Mouse (Mus musculus): ENCODE data around the gene Padi1.
A peak's percentile ranks its signal among the peaks of the same experiment; 100 is the strongest.

Padi1 gene

GRCm38 (mm10) chr4:140815996-140816917 lies 29.3 kb downstream of the Padi1 start:
- no peak for DNase-seq (ENCODE audit: low read depth)

- DNase-seq (ENCODE audit: low read depth) = no peak
These were observed 30.1 kb downstream of the Padi1 start for GRCm38 (mm10) chr4:140815496-140815895.

- DNase-seq (ENCODE audit: low read depth) = no peak
These were observed 31.0 kb downstream of the Padi1 start for GRCm38 (mm10) chr4:140814241-140815225.

- DNase-seq (ENCODE audit: low read depth) = no peak
These were observed 32.0 kb downstream of the Padi1 start for GRCm38 (mm10) chr4:140813358-140814185.

- no peak for DNase-seq (ENCODE audit: low read depth)
These were observed 33.0 kb downstream of the Padi1 start for GRCm38 (mm10) chr4:140812609-140813008.

GRCm38 (mm10) chr4:140812191-140812590 lies 33.4 kb downstream of the Padi1 start:
- DNase-seq (ENCODE audit: low read depth) = no peak

GRCm38 (mm10) chr4:140810458-140811260 lies 34.9 kb downstream of the Padi1 start, which contains the start of gene Padi3:
Padi3 (minus strand) TSS chr4:140810648.
- DNase-seq (ENCODE audit: low read depth) = no peak

GRCm38 (mm10) chr4:140809118-140809517 lies 36.5 kb downstream of the Padi1 start:
- DNase-seq (ENCODE audit: low read depth) = peak; percentile 68

GRCm38 (mm10) chr4:140804601-140805000 lies 41.0 kb downstream of the Padi1 start:
- no peak for DNase-seq (ENCODE audit: low read depth)

- no peak for DNase-seq (ENCODE audit: low read depth)
These were observed 44.2 kb downstream of the Padi1 start for GRCm38 (mm10) chr4:140801364-140801763.

GRCm38 (mm10) chr4:140796786-140797185 lies 48.8 kb downstream of the Padi1 start:
- DNase-seq (ENCODE audit: low read depth) = no peak

- no peak for DNase-seq (ENCODE audit: low read depth)
These were observed 50.9 kb downstream of the Padi1 start for GRCm38 (mm10) chr4:140794678-140795077.

- no peak for DNase-seq (ENCODE audit: low read depth)
These were observed 51.8 kb downstream of the Padi1 start for GRCm38 (mm10) chr4:140793795-140794194.

GRCm38 (mm10) chr4:140792584-140792983 lies 53.0 kb downstream of the Padi1 start:
- no peak for DNase-seq (ENCODE audit: low read depth)

- DNase-seq (ENCODE audit: low read depth) = no peak
These were observed 54.5 kb downstream of the Padi1 start for GRCm38 (mm10) chr4:140791071-140791470.

GRCm38 (mm10) chr4:140789983-140790382 lies 55.6 kb downstream of the Padi1 start:
- no peak for DNase-seq (ENCODE audit: low read depth)

- DNase-seq (ENCODE audit: low read depth) = peak; percentile 75
These were observed 56.6 kb downstream of the Padi1 start for GRCm38 (mm10) chr4:140788983-140789382.

- DNase-seq (ENCODE audit: low read depth) = no peak
These were observed 57.3 kb downstream of the Padi1 start for GRCm38 (mm10) chr4:140788264-140788663.

- no peak for DNase-seq (ENCODE audit: low read depth)
These were observed 58.2 kb downstream of the Padi1 start for GRCm38 (mm10) chr4:140787414-140787813.

GRCm38 (mm10) chr4:140785217-140785616 lies 60.4 kb downstream of the Padi1 start:
- no peak for DNase-seq (ENCODE audit: low read depth)

All from NIH3T3 (cell line).